Mouse (Mus musculus): ENCODE measurements at regions not wholly inside any gene's neighbourhood (a gene's known extent, or its start where the extent isn't known, plus 50 kb on each side); places are given as distances from the start of the nearest gene placed in this dataset.

- no peak for DNase-seq (ENCODE audit: low read depth, low spot score)
- Histone ChIP-seq H3K36me3 (ENCODE audit: control insufficient read depth, insufficient read depth, low read length, poor library complexity, severe bottlenecking) (no peaks in the 10 kb centered on the region), H3K27me3 (ENCODE audit: control insufficient read depth, insufficient read depth, low read length, poor library complexity, severe bottlenecking) (no peaks in the 10 kb centered on the region)
Observed at GRCm38 (mm10) chr8:26308121-26308641, 188.8 kb downstream of the Gm45692 start.

- Histone ChIP-seq H3K36me3 (ENCODE audit: control insufficient read depth, insufficient read depth, low read length, poor library complexity, severe bottlenecking) (no peaks in the 10 kb centered on the region), H3K27me3 (ENCODE audit: control insufficient read depth, insufficient read depth, low read length, poor library complexity, severe bottlenecking) (no peaks in the 10 kb centered on the region)
- DNase-seq (ENCODE audit: low read depth, low spot score) = no peak
Observed at GRCm38 (mm10) chr8:26309764-26310163, 190.4 kb downstream of the Gm45692 start.

- H3K36me3 ChIP-seq (ENCODE audit: control insufficient read depth, insufficient read depth, low read length, poor library complexity, severe bottlenecking) = no peaks in the 10 kb centered on the region
- no peaks in the 10 kb centered on the region; the same call in 1 of the 2 replicates for H3K27me3 ChIP-seq (ENCODE audit: control insufficient read depth, insufficient read depth, low read length, poor library complexity, severe bottlenecking)
- no peak for DNase-seq (ENCODE audit: low read depth, low spot score)
Observed at GRCm38 (mm10) chr8:26323606-26324350, 204.4 kb downstream of the Gm45692 start.

- no peaks in the 10 kb centered on the region for H3K36me3 ChIP-seq (ENCODE audit: control insufficient read depth, insufficient read depth, low read length, poor library complexity, severe bottlenecking)
- no peak for DNase-seq (ENCODE audit: low read depth, low spot score)
- no peaks in the 10 kb centered on the region; the same call in 1 of the 2 replicates for H3K27me3 ChIP-seq (ENCODE audit: control insufficient read depth, insufficient read depth, low read length, poor library complexity, severe bottlenecking)
Observed at GRCm38 (mm10) chr8:26324606-26325005, 205.3 kb downstream of the Gm45692 start.

- no peaks in the 10 kb centered on the region for H3K27me3 ChIP-seq (ENCODE audit: control insufficient read depth, insufficient read depth, low read length, poor library complexity, severe bottlenecking)
- no peak for DNase-seq (ENCODE audit: low read depth, low spot score)
- 0 out of 2 replicates have a peak, but pooled peaks cover 2% of the 10 kb centered on the region for H3K36me3 ChIP-seq (ENCODE audit: control insufficient read depth, insufficient read depth, low read length, poor library complexity, severe bottlenecking)
Observed at GRCm38 (mm10) chr8:26329813-26330212, 210.5 kb downstream of the Gm45692 start.

GRCm38 (mm10) chr8:26336906-26337650, 217.7 kb downstream of the Gm45692 start:
- no peaks in the 10 kb centered on the region for H3K36me3 ChIP-seq (ENCODE audit: control insufficient read depth, insufficient read depth, low read length, poor library complexity, severe bottlenecking)
- no peaks in the 10 kb centered on the region for H3K27me3 ChIP-seq (ENCODE audit: control insufficient read depth, insufficient read depth, low read length, poor library complexity, severe bottlenecking)
- DNase-seq (ENCODE audit: low read depth, low spot score) = no peak

- DNase-seq (ENCODE audit: low read depth, low spot score) = peak; percentile 74
- Histone ChIP-seq H3K36me3 (ENCODE audit: control insufficient read depth, insufficient read depth, low read length, poor library complexity, severe bottlenecking) (no peaks in the 10 kb centered on the region), H3K27me3 (ENCODE audit: control insufficient read depth, insufficient read depth, low read length, poor library complexity, severe bottlenecking) (no peaks in the 10 kb centered on the region)
Observed at GRCm38 (mm10) chr8:26345078-26345477, 225.7 kb downstream of the Gm45692 start.

- Histone ChIP-seq H3K36me3 (ENCODE audit: control insufficient read depth, insufficient read depth, low read length, poor library complexity, severe bottlenecking) (no peaks in the 10 kb centered on the region), H3K27me3 (ENCODE audit: control insufficient read depth, insufficient read depth, low read length, poor library complexity, severe bottlenecking) (no peaks in the 10 kb centered on the region)
- no peak for DNase-seq (ENCODE audit: low read depth, low spot score)
Observed at GRCm38 (mm10) chr8:26349231-26349630, 229.9 kb downstream of the Gm45692 start.

GRCm38 (mm10) chr8:26349854-26350253, 230.5 kb downstream of the Gm45692 start:
- DNase-seq (ENCODE audit: low read depth, low spot score) = no peak
- H3K27me3 ChIP-seq (ENCODE audit: control insufficient read depth, insufficient read depth, low read length, poor library complexity, severe bottlenecking) = no peaks in the 10 kb centered on the region
- no peaks in the 10 kb centered on the region for H3K36me3 ChIP-seq (ENCODE audit: control insufficient read depth, insufficient read depth, low read length, poor library complexity, severe bottlenecking)

- no peak for DNase-seq (ENCODE audit: low read depth, low spot score)
- no peaks in the 10 kb centered on the region for H3K36me3 ChIP-seq (ENCODE audit: control insufficient read depth, insufficient read depth, low read length, poor library complexity, severe bottlenecking)
- no peaks in the 10 kb centered on the region for H3K27me3 ChIP-seq (ENCODE audit: control insufficient read depth, insufficient read depth, low read length, poor library complexity, severe bottlenecking)
Observed at GRCm38 (mm10) chr8:26350616-26351015, 231.3 kb downstream of the Gm45692 start.

GRCm38 (mm10) chr8:26351643-26352540, 232.6 kb downstream of the Gm45692 start:
- DNase-seq (ENCODE audit: low read depth, low spot score) = no peak
- Histone ChIP-seq H3K27me3 (ENCODE audit: control insufficient read depth, insufficient read depth, low read length, poor library complexity, severe bottlenecking) (no peaks in the 10 kb centered on the region), H3K36me3 (ENCODE audit: control insufficient read depth, insufficient read depth, low read length, poor library complexity, severe bottlenecking) (no peaks in the 10 kb centered on the region)

- no peaks in the 10 kb centered on the region for H3K36me3 ChIP-seq (ENCODE audit: control insufficient read depth, insufficient read depth, low read length, poor library complexity, severe bottlenecking)
- DNase-seq (ENCODE audit: low read depth, low spot score) = no peak
- no peaks in the 10 kb centered on the region for H3K27me3 ChIP-seq (ENCODE audit: control insufficient read depth, insufficient read depth, low read length, poor library complexity, severe bottlenecking)
Observed at GRCm38 (mm10) chr8:26352541-26353010, 233.2 kb downstream of the Gm45692 start.

- no peak for DNase-seq (ENCODE audit: low read depth, low spot score)
- no peaks in the 10 kb centered on the region for H3K27me3 ChIP-seq (ENCODE audit: control insufficient read depth, insufficient read depth, low read length, poor library complexity, severe bottlenecking)
- no peaks in the 10 kb centered on the region for H3K36me3 ChIP-seq (ENCODE audit: control insufficient read depth, insufficient read depth, low read length, poor library complexity, severe bottlenecking)
Observed at GRCm38 (mm10) chr8:26353476-26353875, 234.1 kb downstream of the Gm45692 start.

GRCm38 (mm10) chr8:26354516-26354915, 235.2 kb downstream of the Gm45692 start:
- no peak for DNase-seq (ENCODE audit: low read depth, low spot score)
- no peaks in the 10 kb centered on the region for H3K36me3 ChIP-seq (ENCODE audit: control insufficient read depth, insufficient read depth, low read length, poor library complexity, severe bottlenecking)
- no peaks in the 10 kb centered on the region for H3K27me3 ChIP-seq (ENCODE audit: control insufficient read depth, insufficient read depth, low read length, poor library complexity, severe bottlenecking)
